Mouse (Mus musculus) embryonic facial prominence, embryonic 13.5 days (tissue): ENCODE data around the gene Lamc1. TPM values are rescaled to one million over a fixed set of nuclear protein-coding genes. Genes with fewer than 3 reads are reported as not detected.

Source experiments
- ATAC-seq: fragments of 200-750 bp; cut with Nextera tagmentation; 2 replicates; pipeline ENCODE4 v1.8.0; 2017; ENCODE audit warnings: low read depth; ENCODE audit not compliant: insufficient number of reproducible peaks, insufficient read depth, low FRiP score, low TSS enrichment
- H3K27ac ChIP-seq: fragments of 300-500 bp; sonication (generic); 2 replicates; pipeline ENCODE4 v1.5.1; 2015; ENCODE audit warnings: moderate library complexity, mild to moderate bottlenecking, inconsistent platforms
- H3K27me3 ChIP-seq: fragments of 300-500 bp; sonication (generic); 2 replicates; pipeline ENCODE4 v1.6.1; 2015; ENCODE audit warnings: mild to moderate bottlenecking, inconsistent platforms
- H3K36me3 ChIP-seq: fragments of 300-500 bp; sonication (generic); 2 replicates; pipeline ENCODE4 v1.6.1; 2015; ENCODE audit warnings: mild to moderate bottlenecking, inconsistent platforms
- H3K4me1 ChIP-seq: fragments of 300-500 bp; sonication (generic); 2 replicates; pipeline ENCODE4 v1.6.1; 2015; ENCODE audit warnings: inconsistent platforms
- H3K4me2 ChIP-seq: fragments of 300-500 bp; sonication (generic); 2 replicates; pipeline ENCODE4 v1.6.1; 2015; ENCODE audit warnings: moderate library complexity, mild to moderate bottlenecking, inconsistent platforms
- H3K4me3 ChIP-seq: fragments of 300-500 bp; sonication (generic); 2 replicates; pipeline ENCODE4 v1.5.1; 2015; ENCODE audit warnings: mild to moderate bottlenecking, inconsistent platforms
- H3K9ac ChIP-seq: fragments of 300-500 bp; sonication (generic); 2 replicates; pipeline ENCODE4 v1.6.1; 2015; ENCODE audit warnings: mild to moderate bottlenecking, inconsistent platforms
- H3K9me3 ChIP-seq: fragments of 300-500 bp; sonication (generic); 2 replicates; pipeline ENCODE4 v1.6.1; 2016; ENCODE audit warnings: inconsistent platforms
- WGBS: fragments of 180-500 bp; shearing (Covaris S2); methylation state at CpG from one replicate; pipeline ENCODE4 v1.1.7; 2015; ENCODE audit warnings: mixed read lengths; 5-methylcytosine and 5-hydroxymethylcytosine counted together
- polyA plus RNA-seq: library from polyadenylated mRNA; unstranded; fragments of >200 nt; fragmentation: Nextera tagmentation; extraction: Ambion mirVana; gene quantifications from 2 replicates; pipeline ENCODE4 v1.2.1, GENCODE M21; 2015

Gene Lamc1
- polyA plus RNA-seq, 1 experiment from 2014 or later: 35.9 TPM

- no peaks in the 10 kb centered on the region for H3K27me3 ChIP-seq
- WGBS: 74% methylated on average over 6 of the region's 6 CpGs
- no peak for ATAC-seq
- H3K9ac ChIP-seq: no peak overlapping the region
- no peaks in the 10 kb centered on the region for H3K9me3 ChIP-seq
- peaks cover 30% of the 10 kb centered on the region for H3K4me1 ChIP-seq
- H3K36me3 ChIP-seq: peaks cover 8% of the 10 kb centered on the region
- no peak overlapping the region for H3K27ac ChIP-seq
- H3K4me2 ChIP-seq: 0 out of 2 replicates have a peak overlapping the region, but pooled peaks have one; percentile 95
- H3K4me3 ChIP-seq: peak overlapping the region; percentile 83; the same call in 1 of the 2 replicates
These were observed 3.3 kb downstream of the Lamc1 start for GRCm38 (mm10) chr1:153329306-153329705.

- 82% methylated on average over 4 of the region's 4 CpGs for WGBS
- H3K4me2 ChIP-seq: no peak overlapping the region
- no peak for ATAC-seq
These were observed 5.5 kb downstream of the Lamc1 start for GRCm38 (mm10) chr1:153327063-153327462.

GRCm38 (mm10) chr1:153326226-153326625, 6.4 kb downstream of the Lamc1 start:
- 85% methylated on average over 7 of the region's 7 CpGs for WGBS

More at GRCm38 (mm10) chr1:153327063-153327462, 5.5 kb downstream of the Lamc1 start:
- Histone ChIP-seq H3K36me3 (peaks cover 12% of the 10 kb centered on the region), H3K27ac (no peak overlapping the region), H3K27me3 (no peaks in the 10 kb centered on the region), H3K4me3 (no peak overlapping the region), H3K4me1 (peaks cover 33% of the 10 kb centered on the region), H3K9ac (no peak overlapping the region), H3K9me3 (no peaks in the 10 kb centered on the region)

GRCm38 (mm10) chr1:153321404-153321803, 11.2 kb downstream of the Lamc1 start:
- ATAC-seq: no peak
- H3K36me3 ChIP-seq: peaks cover 11% of the 10 kb centered on the region
- H3K4me1 ChIP-seq: peaks cover 35% of the 10 kb centered on the region
- H3K9ac ChIP-seq: no peak overlapping the region
- H3K27me3 ChIP-seq: no peaks in the 10 kb centered on the region
- H3K27ac ChIP-seq: no peak overlapping the region
- 85% methylated on average over 12 of the region's 12 CpGs for WGBS
- no peak overlapping the region for H3K4me3 ChIP-seq
- no peak overlapping the region for H3K4me2 ChIP-seq
- no peaks in the 10 kb centered on the region for H3K9me3 ChIP-seq

More at GRCm38 (mm10) chr1:153326226-153326625, 6.4 kb downstream of the Lamc1 start:
- Histone ChIP-seq H3K27me3 (no peaks in the 10 kb centered on the region), H3K4me1 (peaks cover 39% of the 10 kb centered on the region), H3K27ac (no peak overlapping the region), H3K4me2 (no peak overlapping the region), H3K9me3 (no peaks in the 10 kb centered on the region), H3K9ac (no peak overlapping the region), H3K4me3 (no peak overlapping the region), H3K36me3 (peaks cover 12% of the 10 kb centered on the region)
- no peak for ATAC-seq

- Histone ChIP-seq H3K9ac (no peak overlapping the region), H3K4me1 (peaks cover 38% of the 10 kb centered on the region), H3K27me3 (no peaks in the 10 kb centered on the region), H3K27ac (no peak overlapping the region), H3K4me2 (no peak overlapping the region), H3K9me3 (no peaks in the 10 kb centered on the region), H3K4me3 (no peak overlapping the region), H3K36me3 (peaks cover 5% of the 10 kb centered on the region)
- 58% methylated on average over 6 of the region's 6 CpGs for WGBS
- no peak for ATAC-seq
These were observed 11.9 kb downstream of the Lamc1 start for GRCm38 (mm10) chr1:153320554-153321147.

GRCm38 (mm10) chr1:153320121-153320520, 12.5 kb downstream of the Lamc1 start:
- Histone ChIP-seq H3K36me3 (peaks cover 5% of the 10 kb centered on the region), H3K9me3 (no peaks in the 10 kb centered on the region)
- WGBS: 59% methylated on average over 4 of the region's 4 CpGs

GRCm38 (mm10) chr1:153318741-153319140, 13.8 kb downstream of the Lamc1 start:
- 84% methylated on average over 1 of the region's 1 CpGs for WGBS
- no peaks in the 10 kb centered on the region for H3K27me3 ChIP-seq
- H3K27ac ChIP-seq: no peak overlapping the region
- H3K4me3 ChIP-seq: no peak overlapping the region
- no peaks in the 10 kb centered on the region for H3K9me3 ChIP-seq
- no peak overlapping the region for H3K9ac ChIP-seq
- no peak for ATAC-seq
- H3K4me2 ChIP-seq: no peak overlapping the region
- H3K36me3 ChIP-seq: no peaks in the 10 kb centered on the region
- H3K4me1 ChIP-seq: peaks cover 38% of the 10 kb centered on the region

More at GRCm38 (mm10) chr1:153320121-153320520, 12.5 kb downstream of the Lamc1 start:
- H3K4me2 ChIP-seq: no peak overlapping the region
- no peak overlapping the region for H3K27ac ChIP-seq
- H3K9ac ChIP-seq: no peak overlapping the region
- H3K4me3 ChIP-seq: no peak overlapping the region
- peaks cover 38% of the 10 kb centered on the region for H3K4me1 ChIP-seq
- ATAC-seq: no peak
- H3K27me3 ChIP-seq: no peaks in the 10 kb centered on the region

- H3K9me3 ChIP-seq: no peaks in the 10 kb centered on the region
- no peak overlapping the region for H3K4me3 ChIP-seq
- H3K9ac ChIP-seq: no peak overlapping the region
- H3K27ac ChIP-seq: no peak overlapping the region
- H3K27me3 ChIP-seq: no peaks in the 10 kb centered on the region
- 88% methylated on average over 7 of the region's 7 CpGs for WGBS
- peaks cover 38% of the 10 kb centered on the region for H3K4me1 ChIP-seq
- ATAC-seq: no peak
- 0 out of 2 replicates have a peak, but pooled peaks cover 2% of the 10 kb centered on the region for H3K36me3 ChIP-seq
- H3K4me2 ChIP-seq: no peak overlapping the region
These were observed 14.3 kb downstream of the Lamc1 start for GRCm38 (mm10) chr1:153318287-153318686.

GRCm38 (mm10) chr1:153317486-153318260, 14.9 kb downstream of the Lamc1 start:
- H3K36me3 ChIP-seq: 0 out of 2 replicates have a peak, but pooled peaks cover 2% of the 10 kb centered on the region
- peaks cover 38% of the 10 kb centered on the region for H3K4me1 ChIP-seq
- no peaks in the 10 kb centered on the region for H3K9me3 ChIP-seq
- WGBS: 51% methylated on average over 16 of the region's 16 CpGs
- no peak for ATAC-seq
- no peak overlapping the region for H3K4me3 ChIP-seq
- no peak overlapping the region for H3K9ac ChIP-seq
- H3K27ac ChIP-seq: peak overlapping the region; percentile 39; the same call in 1 of the 2 replicates
- H3K4me2 ChIP-seq: no peak overlapping the region
- no peaks in the 10 kb centered on the region for H3K27me3 ChIP-seq

GRCm38 (mm10) chr1:153316956-153317355, 15.6 kb downstream of the Lamc1 start:
- no peak for ATAC-seq
- 58% methylated on average over 8 of the region's 8 CpGs for WGBS

GRCm38 (mm10) chr1:153316286-153316685, 16.3 kb downstream of the Lamc1 start:
- no peak overlapping the region for H3K4me2 ChIP-seq
- peaks cover 27% of the 10 kb centered on the region for H3K4me1 ChIP-seq
- H3K36me3 ChIP-seq: 0 out of 2 replicates have a peak, but pooled peaks cover 2% of the 10 kb centered on the region
- ATAC-seq: no peak
- no peak overlapping the region for H3K9ac ChIP-seq
- H3K27ac ChIP-seq: no peak overlapping the region
- H3K27me3 ChIP-seq: no peaks in the 10 kb centered on the region
- no peak overlapping the region for H3K4me3 ChIP-seq
- no peaks in the 10 kb centered on the region for H3K9me3 ChIP-seq

More at GRCm38 (mm10) chr1:153316956-153317355, 15.6 kb downstream of the Lamc1 start:
- H3K36me3 ChIP-seq: 0 out of 2 replicates have a peak, but pooled peaks cover 2% of the 10 kb centered on the region
- no peaks in the 10 kb centered on the region for H3K27me3 ChIP-seq
- H3K4me3 ChIP-seq: no peak overlapping the region
- no peak overlapping the region for H3K4me2 ChIP-seq
- no peak overlapping the region for H3K27ac ChIP-seq
- H3K9ac ChIP-seq: no peak overlapping the region
- peaks cover 33% of the 10 kb centered on the region for H3K4me1 ChIP-seq
- H3K9me3 ChIP-seq: no peaks in the 10 kb centered on the region
